Mouse (Mus musculus): ENCODE results near the gene Dscam.
"Not testable (repeated sequence)": the region's sequence is repeated elsewhere in the genome, so short reads cannot be mapped to it uniquely, and the experiment has no call there.

The Dscam gene

GRCm38 (mm10) chr16:96888036-96888435 is 282.5 kb downstream of the Dscam start:
- DNase-seq (ENCODE audit: low read depth, low spot score): no peak

- no peak for DNase-seq (ENCODE audit: low read depth, low spot score)
These were observed 284.7 kb downstream of the Dscam start for GRCm38 (mm10) chr16:96885817-96886216.

- not testable (repeated sequence) for DNase-seq (ENCODE audit: low read depth, low spot score)
These were observed 286.0 kb downstream of the Dscam start for GRCm38 (mm10) chr16:96884590-96884989.

- no peak for DNase-seq (ENCODE audit: low read depth, low spot score)
These were observed 293.3 kb downstream of the Dscam start for GRCm38 (mm10) chr16:96877271-96877670.

- peak; percentile 53 for DNase-seq (ENCODE audit: low read depth, low spot score)
These were observed 297.8 kb downstream of the Dscam start for GRCm38 (mm10) chr16:96872799-96873198.

- DNase-seq (ENCODE audit: low read depth, low spot score): no peak
These were observed 313.0 kb downstream of the Dscam start for GRCm38 (mm10) chr16:96857571-96857970.

- DNase-seq (ENCODE audit: low read depth, low spot score): no peak
These were observed 315.5 kb downstream of the Dscam start for GRCm38 (mm10) chr16:96855060-96855459.

GRCm38 (mm10) chr16:96852383-96852782 is 318.2 kb downstream of the Dscam start:
- DNase-seq (ENCODE audit: low read depth, low spot score): peak; percentile 63

- no peak for DNase-seq (ENCODE audit: low read depth, low spot score)
These were observed 321.6 kb downstream of the Dscam start for GRCm38 (mm10) chr16:96848916-96849315.

GRCm38 (mm10) chr16:96846585-96846984 is 324.0 kb downstream of the Dscam start:
- no peak for DNase-seq (ENCODE audit: low read depth, low spot score)

- peak; percentile 17 for DNase-seq (ENCODE audit: low read depth, low spot score)
These were observed 324.4 kb downstream of the Dscam start for GRCm38 (mm10) chr16:96846113-96846512.

GRCm38 (mm10) chr16:96845475-96846098 is 325.0 kb downstream of the Dscam start:
- DNase-seq (ENCODE audit: low read depth, low spot score): no peak

GRCm38 (mm10) chr16:96843691-96844400 is 326.7 kb downstream of the Dscam start:
- DNase-seq (ENCODE audit: low read depth, low spot score): no peak

GRCm38 (mm10) chr16:96842829-96843360 is 327.7 kb downstream of the Dscam start:
- DNase-seq (ENCODE audit: low read depth, low spot score): no peak

- DNase-seq (ENCODE audit: low read depth, low spot score): peak; percentile 86
These were observed 350.9 kb downstream of the Dscam start for GRCm38 (mm10) chr16:96819649-96820048.

GRCm38 (mm10) chr16:96806298-96806697 is 364.3 kb downstream of the Dscam start:
- no peak for DNase-seq (ENCODE audit: low read depth, low spot score)

- DNase-seq (ENCODE audit: low read depth, low spot score): no peak
These were observed 367.9 kb downstream of the Dscam start for GRCm38 (mm10) chr16:96802636-96803035.

GRCm38 (mm10) chr16:96801650-96802237 is 368.8 kb downstream of the Dscam start:
- no peak for DNase-seq (ENCODE audit: low read depth, low spot score)

GRCm38 (mm10) chr16:96795431-96795830 is 375.1 kb downstream of the Dscam start:
- DNase-seq (ENCODE audit: low read depth, low spot score): peak; percentile 21

- no peak for DNase-seq (ENCODE audit: low read depth, low spot score)
These were observed 379.2 kb downstream of the Dscam start for GRCm38 (mm10) chr16:96791307-96791706.

GRCm38 (mm10) chr16:96788286-96788685 is 382.3 kb downstream of the Dscam start:
- DNase-seq (ENCODE audit: low read depth, low spot score): no peak

- no peak for DNase-seq (ENCODE audit: low read depth, low spot score)
These were observed 391.5 kb downstream of the Dscam start for GRCm38 (mm10) chr16:96779021-96779420.

GRCm38 (mm10) chr16:96774245-96774644 is 396.3 kb downstream of the Dscam start:
- no peak for DNase-seq (ENCODE audit: low read depth, low spot score)

All from mesoderm, embryonic 11.5 days (tissue).